Mouse (Mus musculus) MEL (cell line): ENCODE measurements around the gene Myl6b. TPM values are rescaled to one million over a fixed set of nuclear protein-coding genes. Genes with fewer than 3 reads are reported as not detected.

Experiments used
- DNase-seq: peaks from one replicate; pipeline ENCODE4 v3.0.0; 2011; ENCODE audit warnings: low read depth, low spot score
- H3K27ac ChIP-seq: 2 replicates; pipeline ENCODE4 v1.5.1; 2012; ENCODE audit warnings: low read depth, mild to moderate bottlenecking, control low read depth, low read length, moderate library complexity; ENCODE audit not compliant: control insufficient read depth
- H3K27me3 ChIP-seq, 2 experiments: fragments of 150-350 bp in 1 of 2; sonication (generic) in 1 of 2; 2 replicates each; pipeline ENCODE4 v1.6.1; 2012; ENCODE audit warnings: low read length in 2 of 2, mild to moderate bottlenecking in 2 of 2, improper control_type of control experiment in 1 of 2, moderate library complexity in 1 of 2; ENCODE audit not compliant: insufficient read depth in 2 of 2, control insufficient read depth in 1 of 2
- H3K36me3 ChIP-seq, 2 experiments: 2 replicates each; pipeline ENCODE4 v1.6.1; 2012 to 2014; ENCODE audit warnings: low read length in 2 of 2, improper control_type of control experiment in 1 of 2, inconsistent platforms in 1 of 2, mild to moderate bottlenecking in 1 of 2; ENCODE audit not compliant: insufficient read depth in 2 of 2, control insufficient read depth in 1 of 2
- H3K4me1 ChIP-seq, 2 experiments: fragments of 150-350 bp in 1 of 2; sonication (generic) in 1 of 2; 2 replicates each; pipeline ENCODE4 v1.6.1; 2012; ENCODE audit warnings: low read length in 2 of 2, improper control_type of control experiment in 1 of 2, mild to moderate bottlenecking in 1 of 2; ENCODE audit not compliant: insufficient read depth in 2 of 2, control insufficient read depth in 1 of 2
- H3K4me3 ChIP-seq, 2 experiments: fragments of 150-350 bp in 1 of 2; sonication (generic) in 1 of 2; 2 replicates each; pipeline ENCODE4 v1.5.1; 2012; ENCODE audit warnings: low read depth in 2 of 2, low read length in 2 of 2, mild to moderate bottlenecking in 2 of 2, moderate library complexity in 2 of 2, control low read depth in 1 of 2, improper control_type of control experiment in 1 of 2; ENCODE audit not compliant: control insufficient read depth in 1 of 2, insufficient read depth in 1 of 2
- H3K79me2 ChIP-seq: 2 replicates; pipeline ENCODE4 v1.6.1; 2012; ENCODE audit warnings: mild to moderate bottlenecking, low read length, moderate library complexity; ENCODE audit not compliant: control insufficient read depth, poor library complexity, insufficient read depth
- H3K9ac ChIP-seq: 2 replicates; pipeline ENCODE4 v1.6.1; 2012; ENCODE audit warnings: low read depth, mild to moderate bottlenecking, control low read depth, low read length, moderate library complexity; ENCODE audit not compliant: control insufficient read depth, poor library complexity, severe bottlenecking
- H3K9me3 ChIP-seq: fragments of 150-350 bp; sonication (generic); replicated peaks from 2 replicates; pipeline ENCODE4 v1.6.1; 2012; ENCODE audit warnings: mild to moderate bottlenecking, low read length, improper control_type of control experiment, moderate library complexity; ENCODE audit not compliant: insufficient read depth
- BHLHE40 ChIP-seq: IDR thresholded peaks from 2 replicates; pipeline ENCODE4 v1.6.1; 2012; ENCODE audit warnings: low read depth, mild to moderate bottlenecking, inconsistent platforms, low read length, improper control_type of control experiment, borderline replicate concordance
- CHD1 ChIP-seq: IDR thresholded peaks from 2 replicates; pipeline ENCODE4 v1.6.1; 2012; ENCODE audit warnings: low read depth, mild to moderate bottlenecking, inconsistent platforms, low read length, improper control_type of control experiment
- CHD2 ChIP-seq: IDR thresholded peaks from 2 replicates; pipeline ENCODE4 v1.6.1; 2011; ENCODE audit warnings: low read length, improper control_type of control experiment
- CTCF ChIP-seq, 3 experiments: IDR thresholded peaks in 2 of 3; conservative IDR thresholded peaks in 1 of 3; 2 replicates each; pipeline ENCODE4 v1.5.1; 2011 to 2012; ENCODE audit warnings: low read length in 3 of 3, low read depth in 2 of 3, mild to moderate bottlenecking in 2 of 3, improper control_type of control experiment in 1 of 3, inconsistent platforms in 1 of 3, mixed read lengths in 1 of 3, moderate library complexity in 1 of 3; ENCODE audit not compliant: control insufficient read depth in 1 of 3, insufficient read depth in 1 of 3, poor library complexity in 1 of 3, severe bottlenecking in 1 of 3
- E2F4 ChIP-seq: IDR thresholded peaks from 2 replicates; pipeline ENCODE4 v1.6.1; 2011; ENCODE audit warnings: low read depth, low read length, improper control_type of control experiment, borderline replicate concordance
- ELF1 ChIP-seq: IDR thresholded peaks from 2 replicates; pipeline ENCODE4 v1.6.1; 2014; ENCODE audit warnings: low read depth, mild to moderate bottlenecking, inconsistent platforms, low read length, improper control_type of control experiment, moderate library complexity
- ETS1 ChIP-seq: IDR thresholded peaks from 2 replicates; pipeline ENCODE4 v1.6.1; 2012; ENCODE audit warnings: low read depth, mild to moderate bottlenecking, inconsistent platforms, low read length, improper control_type of control experiment, moderate library complexity
- GABPA ChIP-seq: IDR thresholded peaks from 2 replicates; pipeline ENCODE4 v1.6.1; 2012; ENCODE audit warnings: low read depth, mild to moderate bottlenecking, inconsistent platforms, low read length, improper control_type of control experiment, moderate library complexity
- GATA1 ChIP-seq: IDR thresholded peaks from 2 replicates; pipeline ENCODE4 v1.6.1; 2011; ENCODE audit warnings: low read depth, low read length, improper control_type of control experiment
- HCFC1 ChIP-seq: IDR thresholded peaks from 2 replicates; pipeline ENCODE4 v1.6.1; 2012; ENCODE audit warnings: low read depth, mild to moderate bottlenecking, inconsistent platforms, low read length, improper control_type of control experiment, moderate library complexity
- JUND ChIP-seq: IDR thresholded peaks from 2 replicates; pipeline ENCODE4 v1.6.1; 2011; ENCODE audit warnings: low read depth, mild to moderate bottlenecking, improper control_type of control experiment, low read length
- MAFK ChIP-seq: IDR thresholded peaks from 2 replicates; pipeline ENCODE4 v1.6.1; 2011; ENCODE audit warnings: low read depth, mild to moderate bottlenecking, low read length, improper control_type of control experiment, borderline replicate concordance
- MAX ChIP-seq: IDR thresholded peaks from 2 replicates; pipeline ENCODE4 v1.6.1; 2011; ENCODE audit warnings: low read length, improper control_type of control experiment
- MEF2A ChIP-seq: IDR thresholded peaks from 2 replicates; pipeline ENCODE4 v1.6.1; 2014; ENCODE audit warnings: low read depth, mild to moderate bottlenecking, inconsistent platforms, low read length, improper control_type of control experiment; ENCODE audit not compliant: poor library complexity, insufficient replicate concordance, severe bottlenecking; ENCODE audit errors: extremely low read depth
- MYB ChIP-seq: IDR thresholded peaks from 2 replicates; pipeline ENCODE4 v1.6.1; 2011; ENCODE audit warnings: mild to moderate bottlenecking, low read depth, low read length, improper control_type of control experiment
- NELFE ChIP-seq: IDR thresholded peaks from 2 replicates; pipeline ENCODE4 v1.6.1; 2011; ENCODE audit warnings: low read depth, low read length, improper control_type of control experiment
- NRF1 ChIP-seq: IDR thresholded peaks from 2 replicates; pipeline ENCODE4 v1.6.1; 2014; ENCODE audit warnings: low read depth, mild to moderate bottlenecking, inconsistent platforms, low read length, improper control_type of control experiment, moderate library complexity; ENCODE audit not compliant: poor library complexity, insufficient read depth, severe bottlenecking
- POLR2AphosphoS2 ChIP-seq: IDR thresholded peaks from 2 replicates; pipeline ENCODE4 v1.6.1; 2011; ENCODE audit warnings: low read length, improper control_type of control experiment
- POLR2AphosphoS5 ChIP-seq: IDR thresholded peaks from 2 replicates; pipeline ENCODE4 v1.6.1; 2012; ENCODE audit warnings: low read depth, borderline replicate concordance, mild to moderate bottlenecking, inconsistent platforms, low read length, moderate library complexity, mixed read lengths
- RCOR1 ChIP-seq: IDR thresholded peaks from 2 replicates; pipeline ENCODE4 v1.6.1; 2012; ENCODE audit warnings: low read depth, mild to moderate bottlenecking, inconsistent platforms, low read length, improper control_type of control experiment
- TBP ChIP-seq: IDR thresholded peaks from 2 replicates; pipeline ENCODE4 v1.8.0; 2011; ENCODE audit warnings: low read depth, low read length, improper control_type of control experiment
- ZC3H11A ChIP-seq: IDR thresholded peaks from 2 replicates; pipeline ENCODE4 v1.6.1; 2012; ENCODE audit warnings: low read depth, mild to moderate bottlenecking, inconsistent platforms, low read length, improper control_type of control experiment
- ZKSCAN1 ChIP-seq: IDR thresholded peaks from 2 replicates; pipeline ENCODE4 v1.6.1; 2012; ENCODE audit warnings: low read depth, mild to moderate bottlenecking, inconsistent platforms, low read length, improper control_type of control experiment, moderate library complexity
- ZNF384 ChIP-seq: IDR thresholded peaks from 2 replicates; pipeline ENCODE4 v1.6.1; 2012; ENCODE audit warnings: low read depth, mild to moderate bottlenecking, inconsistent platforms, low read length, improper control_type of control experiment
- polyA plus RNA-seq, 2 experiments: library from polyadenylated mRNA; stranded (reverse) in 1 of 2; unstranded in 1 of 2; fragments of >175 nt in 1 of 2; fragments of >200 nt in 1 of 2; gene quantifications; 2 replicates each; pipeline versions ENCODE4 v1.2.1 to v1.2.4; 2012; ENCODE audit warnings: low replicate concordance in 2 of 2, low read depth in 1 of 2; ENCODE audit not compliant: insufficient read length in 2 of 2, insufficient read depth in 1 of 2, missing spikeins in 1 of 2
- total RNA-seq: library from RNA; depleted of rRNA; stranded (reverse); fragments of 300-350 nt; gene quantifications from 2 replicates; pipeline ENCODE4 v1.2.3, GENCODE M21; 2012

Myl6b gene
- total and polyA plus RNA-seq, 3 experiments = 1.8 to 18.8 TPM; not detected in 1

- H3K4me1 ChIP-seq = no peaks in the 10 kb centered on the region
- no peak for DNase-seq
- H3K79me2 ChIP-seq = no peaks in the 10 kb centered on the region
- no peaks in the 10 kb centered on the region for H3K27me3 ChIP-seq
- TF ChIP-seq TBP = no peak
- TF ChIP-seq ETS1 = no peak
- TF ChIP-seq POLR2AphosphoS5 = no peak
- TF ChIP-seq, all 39 proteins: peak for 0
- Histone ChIP-seq H3K4me3 (no peak overlapping the region), H3K9ac (no peak overlapping the region), H3K9me3 (no peaks in the 10 kb centered on the region), H3K36me3 (peaks cover 0 to 2% of the 10 kb centered on the region in 2 experiments; a peak in 3 of 4 replicates), H3K27ac (no peak overlapping the region)
Observed at GRCm38 (mm10) chr10:128516029-128516428, 17.5 kb upstream of the Myl6b start.

GRCm38 (mm10) chr10:128515044-128515443, 16.6 kb upstream of the Myl6b start:
- no peak overlapping the region for H3K4me3 ChIP-seq
- H3K79me2 ChIP-seq = no peaks in the 10 kb centered on the region
- peaks cover 0 to 2% of the 10 kb centered on the region in 2 experiments; a peak in 3 of 4 replicates for H3K36me3 ChIP-seq
- no peak for DNase-seq
- H3K27ac ChIP-seq = no peak overlapping the region
- H3K27me3 ChIP-seq = no peaks in the 10 kb centered on the region
- H3K9ac ChIP-seq = no peak overlapping the region
- H3K9me3 ChIP-seq = no peaks in the 10 kb centered on the region
- H3K4me1 ChIP-seq = no peaks in the 10 kb centered on the region
- TF ChIP-seq POLR2AphosphoS2 (no peak), MAX (no peak), JUND (no peak), MYB (no peak), ELF1 (no peak), CHD1 (no peak), ZKSCAN1 (no peak), CHD2 (no peak)

- Histone ChIP-seq H3K36me3 (no peaks in the 10 kb centered on the region; a peak in 1 of 4 replicates), H3K27ac (no peak overlapping the region), H3K9ac (no peak overlapping the region), H3K9me3 (no peaks in the 10 kb centered on the region), H3K27me3 (no peaks in the 10 kb centered on the region), H3K4me3 (no peak overlapping the region), H3K79me2 (no peaks in the 10 kb centered on the region), H3K4me1 (no peaks in the 10 kb centered on the region)
- no peak for DNase-seq
- TF ChIP-seq RCOR1 (no peak), E2F4 (no peak), GABPA (no peak), BHLHE40 (no peak), MAFK (no peak), NELFE (no peak), ZNF384 (no peak), MEF2A (no peak), JUND (no peak), MAX (no peak), GATA1 (no peak), CTCF (IDR thresholded peaks at IDR 0.05 in 2 of 3, conservative IDR thresholded peaks at IDR 0.05 in 1 of 3; ENCODE audit: control insufficient read depth in 1 of 3, insufficient read depth in 1 of 3, low read depth in 2 of 3, low read length in 3 of 3, poor library complexity in 1 of 3, severe bottlenecking in 1 of 3) (no peak), ZC3H11A (no peak), ZKSCAN1 (no peak), HCFC1 (no peak), NRF1 (no peak)
Observed at GRCm38 (mm10) chr10:128511761-128512160, 13.3 kb upstream of the Myl6b start.
